Mouse (Mus musculus): Measurements from ENCODE around the gene Gps2. TPM values are rescaled to one million over a fixed set of nuclear protein-coding genes. Genes with fewer than 3 reads are reported as not detected.
"Not testable (repeated sequence)": the region's sequence is repeated elsewhere in the genome, so short reads cannot be mapped to it uniquely, and the experiment has no call there.

Gene Gps2
- polyA plus RNA-seq, 1 experiment: 272 TPM

- Histone ChIP-seq H3K27ac (ENCODE audit: control insufficient read depth, insufficient read depth, low read length) (no peak overlapping the region), H3K4me3 (ENCODE audit: control insufficient read depth, insufficient read depth, low read length) (no peak overlapping the region), H3K4me1 (replicated peaks; ENCODE audit: control insufficient read depth, insufficient read depth, low read length) (peaks cover 28% of the 10 kb centered on the region), H3K36me3 (ENCODE audit: control insufficient read depth, insufficient read depth, low read length) (peaks cover 33% of the 10 kb centered on the region), H3K27me3 (ENCODE audit: control insufficient read depth, insufficient read depth, low read length) (no peaks in the 10 kb centered on the region)
- 44% methylated on average over 9 of the region's 9 CpGs for WGBS
- no peak for DNase-seq
- TF ChIP-seq POLR2A (IDR thresholded peaks at IDR 0.05; ENCODE audit: control insufficient read depth, extremely low read depth, insufficient read depth, low read length, poor library complexity): no peak
- TF ChIP-seq CTCF (IDR thresholded peaks at IDR 0.05; ENCODE audit: borderline replicate concordance, control insufficient read depth, extremely low read depth, insufficient read depth, low read length, poor library complexity): no peak
Measured at GRCm38 (mm10) chr11:69914917-69915430, 1.3 kb downstream of the Gps2 start.

GRCm38 (mm10) chr11:69915667-69916627, 2.3 kb downstream of the Gps2 start:
- H3K27ac ChIP-seq (ENCODE audit: control insufficient read depth, insufficient read depth, low read length): no peak overlapping the region
- H3K27me3 ChIP-seq (ENCODE audit: control insufficient read depth, insufficient read depth, low read length): no peaks in the 10 kb centered on the region
- H3K36me3 ChIP-seq (ENCODE audit: control insufficient read depth, insufficient read depth, low read length): peaks cover 33% of the 10 kb centered on the region
- no peak overlapping the region for H3K4me3 ChIP-seq (ENCODE audit: control insufficient read depth, insufficient read depth, low read length)
- H3K4me1 ChIP-seq (replicated peaks; ENCODE audit: control insufficient read depth, insufficient read depth, low read length): peaks cover 28% of the 10 kb centered on the region
- WGBS: 87% methylated on average over 5 of the region's 5 CpGs
- no peak for DNase-seq
- TF ChIP-seq CTCF (IDR thresholded peaks at IDR 0.05; ENCODE audit: borderline replicate concordance, control insufficient read depth, extremely low read depth, insufficient read depth, low read length, poor library complexity): no peak
- TF ChIP-seq POLR2A (IDR thresholded peaks at IDR 0.05; ENCODE audit: control insufficient read depth, extremely low read depth, insufficient read depth, low read length, poor library complexity): no peak

- H3K27ac ChIP-seq (ENCODE audit: control insufficient read depth, insufficient read depth, low read length); H3K4me3 ChIP-seq (ENCODE audit: control insufficient read depth, insufficient read depth, low read length); H3K27me3 ChIP-seq (ENCODE audit: control insufficient read depth, insufficient read depth, low read length); DNase-seq: not testable (repeated sequence)
- Histone ChIP-seq H3K36me3 (ENCODE audit: control insufficient read depth, insufficient read depth, low read length) (peaks cover 33% of the 10 kb centered on the region), H3K4me1 (replicated peaks; ENCODE audit: control insufficient read depth, insufficient read depth, low read length) (peaks cover 28% of the 10 kb centered on the region)
- 75% methylated on average over 7 of the region's 7 CpGs for WGBS
Measured at GRCm38 (mm10) chr11:69916652-69917378, 3.1 kb downstream of the Gps2 start.

- H3K36me3 ChIP-seq (ENCODE audit: control insufficient read depth, insufficient read depth, low read length): peaks cover 33% of the 10 kb centered on the region
- 93% methylated on average over 8 of the region's 8 CpGs for WGBS
- H3K4me1 ChIP-seq (replicated peaks; ENCODE audit: control insufficient read depth, insufficient read depth, low read length): peaks cover 28% of the 10 kb centered on the region
- no peak for DNase-seq
- no peak overlapping the region for H3K27ac ChIP-seq (ENCODE audit: control insufficient read depth, insufficient read depth, low read length)
- no peak for TF ChIP-seq POLR2A (IDR thresholded peaks at IDR 0.05; ENCODE audit: control insufficient read depth, extremely low read depth, insufficient read depth, low read length, poor library complexity)
- TF ChIP-seq CTCF (IDR thresholded peaks at IDR 0.05; ENCODE audit: borderline replicate concordance, control insufficient read depth, extremely low read depth, insufficient read depth, low read length, poor library complexity): no peak
- no peaks in the 10 kb centered on the region for H3K27me3 ChIP-seq (ENCODE audit: control insufficient read depth, insufficient read depth, low read length)
- no peak overlapping the region for H3K4me3 ChIP-seq (ENCODE audit: control insufficient read depth, insufficient read depth, low read length)
Measured at GRCm38 (mm10) chr11:69917379-69917948, 3.8 kb downstream of the Gps2 start.

GRCm38 (mm10) chr11:69918118-69918517, 4.4 kb downstream of the Gps2 start:
- DNase-seq: no peak
- 89% methylated on average over 5 of the region's 5 CpGs for WGBS
- Histone ChIP-seq H3K4me1 (replicated peaks; ENCODE audit: control insufficient read depth, insufficient read depth, low read length) (peaks cover 26% of the 10 kb centered on the region), H3K27ac (ENCODE audit: control insufficient read depth, insufficient read depth, low read length) (no peak overlapping the region), H3K4me3 (ENCODE audit: control insufficient read depth, insufficient read depth, low read length) (no peak overlapping the region), H3K36me3 (ENCODE audit: control insufficient read depth, insufficient read depth, low read length) (peaks cover 33% of the 10 kb centered on the region), H3K27me3 (ENCODE audit: control insufficient read depth, insufficient read depth, low read length) (no peaks in the 10 kb centered on the region)
- no peak for TF ChIP-seq POLR2A (IDR thresholded peaks at IDR 0.05; ENCODE audit: control insufficient read depth, extremely low read depth, insufficient read depth, low read length, poor library complexity)
- no peak for TF ChIP-seq CTCF (IDR thresholded peaks at IDR 0.05; ENCODE audit: borderline replicate concordance, control insufficient read depth, extremely low read depth, insufficient read depth, low read length, poor library complexity)

- Histone ChIP-seq H3K27me3 (ENCODE audit: control insufficient read depth, insufficient read depth, low read length) (no peaks in the 10 kb centered on the region), H3K4me3 (ENCODE audit: control insufficient read depth, insufficient read depth, low read length) (no peak overlapping the region), H3K36me3 (ENCODE audit: control insufficient read depth, insufficient read depth, low read length) (peaks cover 33% of the 10 kb centered on the region), H3K27ac (ENCODE audit: control insufficient read depth, insufficient read depth, low read length) (0 out of 2 replicates have a peak overlapping the region, but pooled peaks have one; percentile 36), H3K4me1 (replicated peaks; ENCODE audit: control insufficient read depth, insufficient read depth, low read length) (peaks cover 21% of the 10 kb centered on the region)
- DNase-seq: no peak
- no peak for TF ChIP-seq CTCF (IDR thresholded peaks at IDR 0.05; ENCODE audit: borderline replicate concordance, control insufficient read depth, extremely low read depth, insufficient read depth, low read length, poor library complexity)
- no peak for TF ChIP-seq POLR2A (IDR thresholded peaks at IDR 0.05; ENCODE audit: control insufficient read depth, extremely low read depth, insufficient read depth, low read length, poor library complexity)
- 50% methylated on average over 9 of the region's 9 CpGs for WGBS
Measured at GRCm38 (mm10) chr11:69919053-69919452, 5.4 kb downstream of the Gps2 start.

Measured in thymus, adult 2 months (tissue).